Mouse (Mus musculus): ENCODE results near the gene Sik3. TPM values are rescaled to one million over a fixed set of nuclear protein-coding genes. Genes with fewer than 3 reads are reported as not detected.

Gene Sik3
- polyA plus RNA-seq, 2 experiments, result 13.7 to 23.9 TPM

DNA sequence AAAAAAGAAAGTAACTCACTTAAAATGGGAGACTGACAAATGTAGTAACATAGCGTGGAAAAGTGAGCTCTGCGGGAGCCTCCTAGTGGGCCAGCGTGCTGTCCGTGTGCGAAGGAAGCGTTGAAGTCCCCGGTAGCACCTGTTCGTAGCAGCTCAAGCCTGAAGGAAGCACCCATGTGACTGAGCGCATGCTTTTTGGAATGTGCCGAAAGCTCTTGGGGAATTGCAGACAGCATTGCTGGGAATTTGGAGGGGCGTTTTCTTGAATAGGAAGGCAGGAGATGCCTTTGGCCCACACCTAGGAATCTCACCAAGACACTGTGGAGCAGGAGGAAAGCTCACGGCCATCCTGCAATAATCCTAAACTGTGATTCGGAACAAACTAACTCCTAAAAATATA is 26.2 kb downstream of the Sik3 start:
- Histone ChIP-seq H3K4me2 (replicated peaks; ENCODE audit: low read depth, low read length, severe bottlenecking) (no peak overlapping the region), H3K9me3 (ENCODE audit: control insufficient read depth, low read length) (no peaks in the 10 kb centered on the region), H3K4me3 (replicated peaks; ENCODE audit: low read length) (no peak overlapping the region), H3K27ac (replicated peaks; ENCODE audit: low read depth, low read length) (no peak overlapping the region), H3K9ac (ENCODE audit: low read depth, low read length, severe bottlenecking) (no peak overlapping the region), H3K36me3 (ENCODE audit: control insufficient read depth, insufficient read depth, low read length) (no peaks in the 10 kb centered on the region; the same call in 1 of the 2 replicates), H3K27me3 (ENCODE audit: control insufficient read depth, insufficient read depth, low read length) (no peaks in the 10 kb centered on the region), H3K4me1 (ENCODE audit: control insufficient read depth, insufficient read depth, low read length) (peaks cover 10% of the 10 kb centered on the region)
- no peak for ATAC-seq (ENCODE audit: low FRiP score, low read depth)
- no peak for DNase-seq (ENCODE audit: low spot score)
- WGBS, result 88% methylated on average over 13 of the region's 13 CpGs
- TF ChIP-seq POLR2A (IDR thresholded peaks at IDR 0.05; ENCODE audit: borderline replicate concordance, extremely low read depth, insufficient read depth, insufficient read length), result no peak

DNA sequence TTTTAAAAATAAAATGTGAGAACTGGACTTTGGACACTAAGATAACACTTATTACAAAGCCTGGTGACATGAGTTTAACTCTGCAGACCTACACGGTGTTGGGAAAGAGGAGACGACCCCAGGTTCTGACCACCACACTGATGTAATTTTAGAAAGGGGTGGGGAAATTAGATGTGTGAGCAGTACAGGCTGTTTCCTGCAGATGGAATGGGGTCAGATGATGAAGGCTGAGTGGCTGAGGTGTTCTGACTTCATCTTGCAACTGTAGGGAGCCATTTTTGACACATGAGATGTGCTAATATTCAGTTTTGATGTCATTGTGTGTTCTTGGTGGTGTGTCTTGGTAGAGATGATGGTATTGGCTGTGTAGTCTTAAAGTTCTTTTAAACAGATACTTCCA is 28.6 kb downstream of the Sik3 start:
- 78% methylated on average over 2 of the region's 2 CpGs for WGBS
- no peak overlapping the region for H3K27ac ChIP-seq (replicated peaks; ENCODE audit: low read depth, low read length)
- H3K36me3 ChIP-seq (ENCODE audit: control insufficient read depth, insufficient read depth, low read length), result no peaks in the 10 kb centered on the region; the same call in 1 of the 2 replicates
- no peak overlapping the region for H3K9ac ChIP-seq (ENCODE audit: low read depth, low read length, severe bottlenecking)
- DNase-seq (ENCODE audit: low spot score) (no peak), ATAC-seq (ENCODE audit: low FRiP score, low read depth) (no peak)
- no peak overlapping the region for H3K4me2 ChIP-seq (replicated peaks; ENCODE audit: low read depth, low read length, severe bottlenecking)
- H3K9me3 ChIP-seq (ENCODE audit: control insufficient read depth, low read length), result no peaks in the 10 kb centered on the region
- H3K4me1 ChIP-seq (ENCODE audit: control insufficient read depth, insufficient read depth, low read length), result no peaks in the 10 kb centered on the region
- H3K4me3 ChIP-seq (replicated peaks; ENCODE audit: low read length), result no peak overlapping the region
- TF ChIP-seq POLR2A (IDR thresholded peaks at IDR 0.05; ENCODE audit: borderline replicate concordance, extremely low read depth, insufficient read depth, insufficient read length), result no peak
- H3K27me3 ChIP-seq (ENCODE audit: control insufficient read depth, insufficient read depth, low read length), result no peaks in the 10 kb centered on the region

DNA sequence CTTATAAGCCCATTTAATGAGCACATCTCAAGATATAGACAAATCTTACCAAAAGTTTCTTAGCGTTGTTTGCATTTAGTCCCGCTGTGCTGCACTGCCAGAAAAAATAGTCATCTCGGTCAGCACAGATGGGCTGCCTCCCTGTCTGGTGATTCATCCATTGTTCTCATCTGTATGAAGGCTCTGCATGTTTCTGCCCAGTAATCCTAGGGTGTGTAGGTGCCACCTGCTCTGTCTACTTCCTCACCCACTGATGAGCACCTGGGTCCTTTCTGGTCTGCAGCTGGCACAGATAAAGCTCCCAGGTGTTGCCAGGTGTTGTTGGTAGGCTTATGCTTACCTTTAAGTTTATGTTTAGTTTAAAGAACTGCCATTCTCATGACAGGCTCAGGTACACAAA is 29.8 kb downstream of the Sik3 start:
- H3K9ac ChIP-seq (ENCODE audit: low read depth, low read length, severe bottlenecking), result no peak overlapping the region
- WGBS, result 91% methylated on average over 3 of the region's 3 CpGs
- no peak for DNase-seq (ENCODE audit: low spot score)
- no peak for ATAC-seq (ENCODE audit: low FRiP score, low read depth)
- H3K9me3 ChIP-seq (ENCODE audit: control insufficient read depth, low read length), result no peaks in the 10 kb centered on the region
- no peaks in the 10 kb centered on the region for H3K4me1 ChIP-seq (ENCODE audit: control insufficient read depth, insufficient read depth, low read length)
- H3K27ac ChIP-seq (replicated peaks; ENCODE audit: low read depth, low read length), result no peak overlapping the region
- no peaks in the 10 kb centered on the region; the same call in 1 of the 2 replicates for H3K36me3 ChIP-seq (ENCODE audit: control insufficient read depth, insufficient read depth, low read length)
- no peaks in the 10 kb centered on the region for H3K27me3 ChIP-seq (ENCODE audit: control insufficient read depth, insufficient read depth, low read length)
- H3K4me3 ChIP-seq (replicated peaks; ENCODE audit: low read length), result no peak overlapping the region
- no peak overlapping the region for H3K4me2 ChIP-seq (replicated peaks; ENCODE audit: low read depth, low read length, severe bottlenecking)
- TF ChIP-seq POLR2A (IDR thresholded peaks at IDR 0.05; ENCODE audit: borderline replicate concordance, extremely low read depth, insufficient read depth, insufficient read length), result no peak

DNA sequence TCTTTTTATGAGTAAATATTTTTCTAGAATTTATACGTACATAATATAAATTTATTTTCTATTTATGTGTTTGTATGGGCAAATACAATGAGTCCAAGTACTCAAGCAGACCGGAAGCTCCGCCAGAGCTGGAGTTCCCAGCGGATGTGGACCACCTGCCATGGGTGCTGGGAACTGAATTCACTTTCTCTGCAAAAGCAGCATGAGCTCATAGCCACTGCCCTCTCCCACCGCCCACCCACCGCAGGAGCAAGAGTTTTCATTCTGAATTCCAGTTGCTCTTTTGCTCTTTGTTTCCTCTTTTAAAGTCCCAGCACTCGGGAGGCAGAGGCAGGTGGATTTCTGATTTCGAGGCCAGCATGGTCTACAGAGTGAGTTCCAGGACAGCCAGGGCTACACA is 31.0 kb downstream of the Sik3 start:
- ATAC-seq (ENCODE audit: low FRiP score, low read depth) (no peak), DNase-seq (ENCODE audit: low spot score) (no peak)
- H3K27ac ChIP-seq (replicated peaks; ENCODE audit: low read depth, low read length), result no peak overlapping the region
- H3K4me3 ChIP-seq (replicated peaks; ENCODE audit: low read length), result no peak overlapping the region
- H3K9ac ChIP-seq (ENCODE audit: low read depth, low read length, severe bottlenecking), result no peak overlapping the region
- H3K27me3 ChIP-seq (ENCODE audit: control insufficient read depth, insufficient read depth, low read length), result no peaks in the 10 kb centered on the region
- TF ChIP-seq POLR2A (IDR thresholded peaks at IDR 0.05; ENCODE audit: borderline replicate concordance, extremely low read depth, insufficient read depth, insufficient read length), result no peak
- H3K9me3 ChIP-seq (ENCODE audit: control insufficient read depth, low read length), result no peaks in the 10 kb centered on the region
- WGBS, result 91% methylated on average over 8 of the region's 8 CpGs
- H3K36me3 ChIP-seq (ENCODE audit: control insufficient read depth, insufficient read depth, low read length), result no peaks in the 10 kb centered on the region; the same call in 1 of the 2 replicates
- no peak overlapping the region for H3K4me2 ChIP-seq (replicated peaks; ENCODE audit: low read depth, low read length, severe bottlenecking)
- H3K4me1 ChIP-seq (ENCODE audit: control insufficient read depth, insufficient read depth, low read length), result no peaks in the 10 kb centered on the region

DNA sequence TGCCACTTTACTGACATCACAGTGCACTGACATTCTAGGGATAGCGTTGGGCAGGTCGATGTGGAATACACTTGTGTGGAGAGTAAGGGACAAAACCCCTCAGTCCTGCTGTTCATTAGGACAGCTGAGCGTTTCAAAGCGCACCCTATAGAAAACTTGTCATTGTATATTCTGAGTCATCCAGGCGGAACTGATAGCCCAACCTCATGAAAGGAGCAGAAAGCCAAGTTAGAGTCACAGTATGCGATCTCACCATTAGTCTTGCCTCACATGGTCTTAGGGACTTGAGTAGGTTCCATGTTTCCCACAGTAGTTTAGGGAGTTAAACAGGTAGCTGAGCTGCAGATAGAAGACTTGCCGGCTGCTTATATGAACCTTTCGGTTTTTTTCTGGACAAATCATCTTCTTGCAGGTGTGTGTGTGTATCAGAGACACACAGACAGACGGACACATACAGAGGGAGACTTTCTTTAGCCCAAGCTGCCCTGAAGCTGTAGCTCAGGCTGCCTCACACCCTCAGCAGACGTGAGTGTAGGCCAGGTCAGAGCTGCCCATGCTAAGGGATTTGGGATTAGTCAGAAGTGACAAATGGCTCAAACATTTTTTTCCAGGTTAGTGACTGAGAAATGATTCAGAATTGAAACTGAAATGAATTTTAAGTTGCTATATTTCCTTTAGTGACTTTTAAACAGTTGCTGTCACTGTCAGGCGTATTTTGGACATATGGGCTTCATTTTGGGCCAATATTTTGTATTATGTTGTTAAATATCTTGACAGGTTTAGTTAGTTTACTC is 34.3 kb downstream of the Sik3 start:
- DNase-seq (ENCODE audit: low spot score), result no peak
- H3K4me1 ChIP-seq (ENCODE audit: control insufficient read depth, insufficient read depth, low read length), result peaks cover 10% of the 10 kb centered on the region; the same call in 1 of the 2 replicates
- no peak overlapping the region for H3K9ac ChIP-seq (ENCODE audit: low read depth, low read length, severe bottlenecking)
- WGBS, result 82% methylated on average over 11 of the region's 11 CpGs
- ATAC-seq (ENCODE audit: low FRiP score, low read depth), result no peak
- no peak for TF ChIP-seq POLR2A (IDR thresholded peaks at IDR 0.05; ENCODE audit: borderline replicate concordance, extremely low read depth, insufficient read depth, insufficient read length)
- H3K36me3 ChIP-seq (ENCODE audit: control insufficient read depth, insufficient read depth, low read length), result no peaks in the 10 kb centered on the region
- H3K4me3 ChIP-seq (replicated peaks; ENCODE audit: low read length), result no peak overlapping the region
- H3K27me3 ChIP-seq (ENCODE audit: control insufficient read depth, insufficient read depth, low read length), result no peaks in the 10 kb centered on the region
- H3K27ac ChIP-seq (replicated peaks; ENCODE audit: low read depth, low read length), result no peak overlapping the region
- no peaks in the 10 kb centered on the region for H3K9me3 ChIP-seq (ENCODE audit: control insufficient read depth, low read length)
- no peak overlapping the region for H3K4me2 ChIP-seq (replicated peaks; ENCODE audit: low read depth, low read length, severe bottlenecking)
